ENCODE assay signal across 15 mouse cellular contexts in the genomic region with DNA sequence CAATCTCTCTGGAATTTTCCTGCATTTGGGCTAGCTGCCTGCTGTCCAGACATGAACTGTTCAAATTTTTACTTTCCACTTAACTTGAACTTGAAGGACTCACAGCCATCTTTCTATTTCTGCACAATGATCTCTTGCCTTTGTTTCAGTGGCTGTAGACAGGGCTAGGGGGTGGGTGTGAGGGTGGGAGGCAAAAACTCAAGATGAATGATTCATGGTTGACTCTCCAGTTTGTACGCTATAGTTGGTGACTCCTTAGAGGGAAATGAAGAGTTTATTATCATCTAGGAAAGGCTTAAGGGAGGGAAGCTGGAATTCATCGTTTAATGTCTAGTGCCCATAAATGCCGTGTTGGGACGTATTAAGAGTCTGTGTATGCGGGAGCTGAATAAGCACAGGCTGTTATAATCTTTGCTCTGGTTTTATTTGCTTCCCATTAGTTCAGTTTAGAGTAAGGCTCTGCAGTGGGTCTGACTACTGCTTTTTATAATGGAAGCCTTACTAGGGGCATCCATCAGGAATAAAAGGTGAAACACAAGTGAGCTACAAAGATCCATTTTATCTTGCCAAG. TPM values are rescaled to one million over a fixed set of nuclear protein-coding genes. Genes with fewer than 3 reads are reported as not detected.
DNase-seq lines count a peak whose midpoint lies in the region; ATAC-seq and TF ChIP-seq lines count a peak whose summit lies in the region.
"Had no signal": no experiment of that assay in that cellular context is flagged by ENCODE, and none has a peak within 500 bp of the region (broad histone marks: within the 10 kb centered on the region; RNA-seq: fewer than 3 reads in every experiment).

No protein-coding gene starts in this region.

- no peak overlapping the region for H3K4me3 ChIP-seq in heart, embryonic 15.5 days
- no peak overlapping the region for H3K4me3 ChIP-seq in heart, embryonic 12.5 days
- H3K4me3 ChIP-seq in limb, embryonic 11.5 days (ENCODE audit: low read depth, low read length): no peak overlapping the region
- H3K4me3 ChIP-seq in limb, embryonic 10.5 days: no peak overlapping the region
- H3K4me3 ChIP-seq in bone marrow macrophage, adult 2 months (ENCODE audit: insufficient read depth, low read length): no peak overlapping the region
- no peak overlapping the region for H3K4me3 ChIP-seq in hindbrain, embryonic 16.5 days (ENCODE audit: low read length)
- H3K4me3 ChIP-seq: embryonic facial prominence, embryonic 10.5 days; midbrain, embryonic 12.5 days had no signal

- no peak for ATAC-seq in heart, embryonic 15.5 days (replicated peaks; ENCODE audit: insufficient number of reproducible peaks, insufficient read depth, low FRiP score, low read depth)
- no peak for ATAC-seq in heart, embryonic 12.5 days (ENCODE audit: insufficient number of reproducible peaks, low FRiP score)
- no peak for ATAC-seq in limb, embryonic 11.5 days (ENCODE audit: insufficient number of reproducible peaks, low FRiP score, low TSS enrichment, low read depth)
- peak; percentile 62; the same call in 1 of the 2 replicates for ATAC-seq in hindbrain, embryonic 16.5 days
- ATAC-seq: inflammation-experienced regulatory T-cells, adult 6 months had no signal

- no peak for TF ChIP-seq CTCF in bone marrow macrophage, adult 2 months (IDR thresholded peaks at IDR 0.05; ENCODE audit: low read depth, low read length)

- no peaks in the 10 kb centered on the region for H3K27me3 ChIP-seq in heart, embryonic 15.5 days
- no peaks in the 10 kb centered on the region for H3K27me3 ChIP-seq in heart, embryonic 12.5 days (replicated peaks)
- H3K27me3 ChIP-seq in limb, embryonic 11.5 days (ENCODE audit: control insufficient read depth, insufficient read depth, low read length): no peaks in the 10 kb centered on the region
- H3K27me3 ChIP-seq in limb, embryonic 10.5 days (ENCODE audit: low read depth, poor library complexity, severe bottlenecking): no peaks in the 10 kb centered on the region
- H3K27me3 ChIP-seq in hindbrain, embryonic 16.5 days (replicated peaks; ENCODE audit: control insufficient read depth, insufficient read depth, low read length): no peaks in the 10 kb centered on the region
- H3K27me3 ChIP-seq: midbrain, embryonic 12.5 days had no signal

- H3K27ac ChIP-seq in heart, embryonic 15.5 days: peak overlapping the region; percentile 42
- no peak overlapping the region for H3K27ac ChIP-seq in heart, embryonic 12.5 days (ENCODE audit: poor library complexity, severe bottlenecking)
- 0 out of 2 replicates have a peak overlapping the region, but pooled peaks have one; percentile 8 for H3K27ac ChIP-seq in limb, embryonic 11.5 days (replicated peaks; ENCODE audit: low read depth, low read length)
- H3K27ac ChIP-seq in limb, embryonic 10.5 days: no peak overlapping the region
- H3K27ac ChIP-seq in bone marrow macrophage, adult 2 months (ENCODE audit: insufficient read depth, low read depth, low read length): peak overlapping the region; percentile 39
- H3K27ac ChIP-seq in hindbrain, embryonic 16.5 days (ENCODE audit: low read depth, low read length): no peak overlapping the region
- H3K27ac ChIP-seq: embryonic facial prominence, embryonic 10.5 days had no signal

- H3K9ac ChIP-seq in heart, embryonic 15.5 days: no peak overlapping the region
- no peak overlapping the region for H3K9ac ChIP-seq in heart, embryonic 12.5 days
- no peak overlapping the region for H3K9ac ChIP-seq in limb, embryonic 11.5 days (ENCODE audit: low read length)
- no peak overlapping the region for H3K9ac ChIP-seq in hindbrain, embryonic 16.5 days (ENCODE audit: low read depth, low read length)
- H3K9ac ChIP-seq: midbrain, embryonic 12.5 days had no signal

- peaks cover 5% of the 10 kb centered on the region for H3K4me1 ChIP-seq in heart, embryonic 15.5 days (replicated peaks)
- peaks cover 22% of the 10 kb centered on the region for H3K4me1 ChIP-seq in heart, embryonic 12.5 days (replicated peaks)
- H3K4me1 ChIP-seq in limb, embryonic 11.5 days (ENCODE audit: control insufficient read depth, insufficient read depth, low read length): no peaks in the 10 kb centered on the region
- H3K4me1 ChIP-seq in limb, embryonic 10.5 days: no peaks in the 10 kb centered on the region
- H3K4me1 ChIP-seq in bone marrow macrophage, adult 2 months (ENCODE audit: control insufficient read depth, insufficient read depth, low read length): peaks cover 60% of the 10 kb centered on the region
- no peaks in the 10 kb centered on the region for H3K4me1 ChIP-seq in hindbrain, embryonic 16.5 days (ENCODE audit: control insufficient read depth, insufficient read depth, low read depth, low read length)
- H3K4me1 ChIP-seq: midbrain, embryonic 12.5 days had no signal

- no peak for TF ChIP-seq POLR2A in bone marrow macrophage, adult 2 months (IDR thresholded peaks at IDR 0.05; ENCODE audit: borderline replicate concordance, low read depth, low read length)

- H3K9me3 ChIP-seq in heart, embryonic 15.5 days (replicated peaks): no peaks in the 10 kb centered on the region
- peaks cover 5% of the 10 kb centered on the region; the same call in 1 of the 2 replicates for H3K9me3 ChIP-seq in heart, embryonic 12.5 days (replicated peaks)
- no peaks in the 10 kb centered on the region for H3K9me3 ChIP-seq in limb, embryonic 11.5 days (ENCODE audit: control insufficient read depth, low read length)
- H3K9me3 ChIP-seq in limb, embryonic 10.5 days (replicated peaks): no peaks in the 10 kb centered on the region
- no peaks in the 10 kb centered on the region for H3K9me3 ChIP-seq in hindbrain, embryonic 16.5 days (ENCODE audit: control insufficient read depth, low read length)
- H3K9me3 ChIP-seq: embryonic facial prominence, embryonic 10.5 days; midbrain, embryonic 12.5 days had no signal

- H3K36me3 ChIP-seq in heart, embryonic 15.5 days: no peaks in the 10 kb centered on the region
- no peaks in the 10 kb centered on the region for H3K36me3 ChIP-seq in heart, embryonic 12.5 days
- no peaks in the 10 kb centered on the region for H3K36me3 ChIP-seq in limb, embryonic 11.5 days (ENCODE audit: control insufficient read depth, insufficient read depth, low read length)
- H3K36me3 ChIP-seq in limb, embryonic 10.5 days: no peaks in the 10 kb centered on the region
- no peaks in the 10 kb centered on the region for H3K36me3 ChIP-seq in hindbrain, embryonic 16.5 days (ENCODE audit: control insufficient read depth, insufficient read depth, low read length)
- H3K36me3 ChIP-seq: embryonic facial prominence, embryonic 10.5 days; midbrain, embryonic 12.5 days had no signal

- H3K4me2 ChIP-seq in heart, embryonic 15.5 days: no peak overlapping the region
- H3K4me2 ChIP-seq in heart, embryonic 12.5 days: no peak overlapping the region
- H3K4me2 ChIP-seq in limb, embryonic 11.5 days (ENCODE audit: low read depth, severe bottlenecking): no peak overlapping the region
- no peak overlapping the region for H3K4me2 ChIP-seq in hindbrain, embryonic 16.5 days (ENCODE audit: low read length)
- H3K4me2 ChIP-seq: midbrain, embryonic 12.5 days had no signal

- 69% methylated on average over 5 of the region's 5 CpGs for WGBS in heart, embryonic 15.5 days
- WGBS in heart, embryonic 12.5 days: 80% methylated on average over 5 of the region's 5 CpGs
- WGBS in limb, embryonic 11.5 days: 74% methylated on average over 5 of the region's 5 CpGs
- 85% methylated on average over 5 of the region's 5 CpGs for WGBS in limb, embryonic 10.5 days
- 64% methylated on average over 5 of the region's 5 CpGs for WGBS in hindbrain, embryonic 16.5 days

- no peak for DNase-seq in limb, embryonic 11.5 days (ENCODE audit: low spot score)
- no peak for DNase-seq in limb, embryonic 10.5 days (ENCODE audit: low spot score)
- no peak for DNase-seq in layer of hippocampus, postnatal 25 days (ENCODE audit: extremely low spot score in 1 of 2, low spot score in 1 of 2)
- DNase-seq: adrenal gland, postnatal 10 days; cerebellum, postnatal 25 days; liver; lung, adult 2 months had no signal

RNA-seq across cellular contexts. Expression of a gene that starts 5.6 kb away (rescaled TPM):
- 15.4 and 20.1 TPM in 2 replicates for polyA plus RNA-seq in heart, embryonic 15.5 days (2015; fragmentation: Nextera tagmentation; extraction: Ambion mirVana)
- 16.7 and 17.1 TPM in 2 replicates for polyA plus RNA-seq in heart, embryonic 12.5 days (2016; fragmentation: Nextera tagmentation; extraction: Ambion mirVana)
- polyA plus RNA-seq in limb, embryonic 11.5 days (2014; fragmentation: Nextera tagmentation; extraction: Ambion mirVana): 9.5 and 11.8 TPM in 2 replicates
- polyA plus RNA-seq in limb, embryonic 10.5 days (2016; fragmentation: Nextera tagmentation; extraction: Ambion mirVana): 11.5 and 12.7 TPM in 2 replicates
- polyA plus RNA-seq in bone marrow macrophage, adult 2 months (2012; ENCODE audit: insufficient read depth, insufficient read length, missing spikeins): 17.7 and 19.4 TPM in 2 replicates
- polyA plus RNA-seq in hindbrain, embryonic 16.5 days (2015; fragmentation: Nextera tagmentation; extraction: Ambion mirVana): 6.6 and 7.0 TPM in 2 replicates
- total RNA-seq in layer of hippocampus, postnatal 25 days (2021): 1 to 10 TPM; 8.4 to 9.3 TPM
- total RNA-seq: MEL had no signal

Comparison
In these comparisons a context has a peak if more than half of its experiments do, and no peak if none do; other contexts are left out.
1. H3K27ac ChIP-seq: peak in heart, embryonic 15.5 days (single experiment), limb, embryonic 11.5 days (single experiment) and bone marrow macrophage, adult 2 months (single experiment); none in heart, embryonic 12.5 days (single experiment), limb, embryonic 10.5 days (single experiment) and hindbrain, embryonic 16.5 days (single experiment).